Mouse (Mus musculus) midbrain, postnatal 0 days (tissue): ENCODE data around the gene Zbtb4. TPM values are rescaled to one million over a fixed set of nuclear protein-coding genes. Genes with fewer than 3 reads are reported as not detected.

Experiments
- ATAC-seq: fragments of 200-750 bp; cut with Nextera tagmentation; 2 replicates; pipeline ENCODE4 v1.8.0; 2017; ENCODE audit warnings: moderate number of reproducible peaks, mild to moderate bottlenecking, moderate TSS enrichment, moderate library complexity; ENCODE audit not compliant: low FRiP score
- DNase-seq: peaks from one replicate; pipeline ENCODE4 v3.0.0-alpha.2; 2015; ENCODE audit warnings: low spot score
- H3K27ac ChIP-seq: fragments of 300-500 bp; sonication (generic); 2 replicates; pipeline ENCODE4 v1.5.1; 2014; ENCODE audit warnings: low read depth, mild to moderate bottlenecking, low read length, mixed read lengths
- H3K27me3 ChIP-seq: fragments of 300-500 bp; sonication (generic); 2 replicates; pipeline ENCODE4 v1.6.1; 2014; ENCODE audit warnings: low read length, control low read depth, mixed read lengths; ENCODE audit not compliant: insufficient read depth
- H3K36me3 ChIP-seq: fragments of 300-500 bp; sonication (generic); 2 replicates; pipeline ENCODE4 v1.6.1; 2014; ENCODE audit warnings: low read length, control low read depth, mixed read lengths; ENCODE audit not compliant: insufficient read depth
- H3K4me1 ChIP-seq: fragments of 300-500 bp; sonication (generic); 2 replicates; pipeline ENCODE4 v1.6.1; 2014; ENCODE audit warnings: mild to moderate bottlenecking, control low read depth, antibody characterized with exemption, low read length, mixed read lengths; ENCODE audit not compliant: insufficient read depth
- H3K4me2 ChIP-seq: fragments of 300-500 bp; sonication (generic); 2 replicates; pipeline ENCODE4 v1.6.1; 2014; ENCODE audit warnings: low read depth, mild to moderate bottlenecking, low read length, mixed read lengths; ENCODE audit not compliant: poor library complexity, severe bottlenecking
- H3K4me3 ChIP-seq: fragments of 300-500 bp; sonication (generic); 2 replicates; pipeline ENCODE4 v1.5.1; 2014; ENCODE audit warnings: low read depth, mild to moderate bottlenecking, low read length, moderate library complexity
- H3K9ac ChIP-seq: fragments of 300-500 bp; sonication (generic); replicated peaks from 2 replicates; pipeline ENCODE4 v1.6.1; 2014; ENCODE audit warnings: mild to moderate bottlenecking, low read length, moderate library complexity, mixed read lengths; ENCODE audit not compliant: poor library complexity, severe bottlenecking
- H3K9me3 ChIP-seq: fragments of 300-500 bp; sonication (generic); 2 replicates; pipeline ENCODE4 v1.6.1; 2016; ENCODE audit warnings: low read length, control low read depth
- CTCF ChIP-seq: IDR thresholded peaks from 2 replicates; pipeline ENCODE4 v1.5.1; 2016; ENCODE audit warnings: antibody characterized with exemption, mild to moderate bottlenecking
- WGBS: fragments of 180-500 bp; shearing (Covaris S2); extraction: QIAGEN DNeasy Blood & Tissue Kit; methylation state at CpG from one replicate; pipeline ENCODE4 v1.1.7; 2014; 5-methylcytosine and 5-hydroxymethylcytosine counted together
- polyA plus RNA-seq: library from polyadenylated mRNA; unstranded; fragments of >200 nt; fragmentation: Nextera tagmentation; extraction: Ambion mirVana; gene quantifications from 2 replicates; pipeline ENCODE4 v1.2.1, GENCODE M21; 2015
- total RNA-seq: library from RNA; depleted of rRNA; stranded (reverse); fragments of >200 nt; gene quantifications from 2 replicates; pipeline ENCODE4 v1.2.3, GENCODE M21; 2014; rRNA removed

The Zbtb4 gene
- total RNA-seq (31.5 and 34.3 TPM in 2 replicates), polyA plus RNA-seq (4.4 and 5.0 TPM in 2 replicates)

- Histone ChIP-seq H3K27me3 (no peaks in the 10 kb centered on the region), H3K4me2 (peak within 1 kb of the TSS; percentile 71), H3K36me3 (no peaks in the 10 kb centered on the region), H3K4me1 (peaks cover 13% of the 10 kb centered on the region), H3K4me3 (peak within 1 kb of the TSS; percentile 90), H3K9me3 (no peaks in the 10 kb centered on the region), H3K27ac (peak within 1 kb of the TSS; percentile 90), H3K9ac (peak within 1 kb of the TSS; percentile 100)
- 18% methylated on average over 34 of the region's 55 CpGs for WGBS
- ATAC-seq, result peak; percentile 64
- no peak for TF ChIP-seq CTCF
- DNase-seq, result peak; percentile 35
Observed at GRCm38 (mm10) chr11:69765221-69766125, at the start of gene Zbtb4. TSS of gene Zbtb4 (plus strand) at chr11:69765912.

DNA sequence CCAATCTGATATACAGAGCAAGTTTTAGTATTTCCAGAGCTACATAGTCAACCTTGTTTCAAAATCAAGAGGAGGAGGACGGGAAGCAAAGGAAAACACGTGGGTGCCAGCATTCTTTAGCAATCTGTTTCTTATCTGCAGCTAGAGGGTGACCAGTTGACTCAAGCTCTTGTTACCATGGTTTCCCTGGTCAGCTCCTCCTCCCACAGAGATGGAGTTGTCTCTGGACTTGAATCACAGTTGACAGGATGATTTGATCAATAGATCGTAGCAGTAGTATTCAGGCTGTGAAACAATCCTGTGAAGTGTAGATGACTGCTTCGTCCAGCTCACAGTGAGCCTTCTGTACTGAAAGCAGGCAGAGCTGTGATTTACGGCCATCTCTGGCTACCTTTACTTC is 49.8 kb upstream of the Zbtb4 start:
- WGBS, result 14% methylated on average over 5 of the region's 5 CpGs
- no peak overlapping the region for H3K27ac ChIP-seq
- H3K4me3 ChIP-seq, result no peak overlapping the region
- no peaks in the 10 kb centered on the region for H3K27me3 ChIP-seq
- H3K4me1 ChIP-seq, result no peaks in the 10 kb centered on the region
- no peaks in the 10 kb centered on the region for H3K36me3 ChIP-seq
- ATAC-seq (no peak), DNase-seq (no peak)
- H3K9ac ChIP-seq, result no peak overlapping the region
- H3K9me3 ChIP-seq, result no peaks in the 10 kb centered on the region
- TF ChIP-seq CTCF, result no peak
- no peak overlapping the region for H3K4me2 ChIP-seq

DNA sequence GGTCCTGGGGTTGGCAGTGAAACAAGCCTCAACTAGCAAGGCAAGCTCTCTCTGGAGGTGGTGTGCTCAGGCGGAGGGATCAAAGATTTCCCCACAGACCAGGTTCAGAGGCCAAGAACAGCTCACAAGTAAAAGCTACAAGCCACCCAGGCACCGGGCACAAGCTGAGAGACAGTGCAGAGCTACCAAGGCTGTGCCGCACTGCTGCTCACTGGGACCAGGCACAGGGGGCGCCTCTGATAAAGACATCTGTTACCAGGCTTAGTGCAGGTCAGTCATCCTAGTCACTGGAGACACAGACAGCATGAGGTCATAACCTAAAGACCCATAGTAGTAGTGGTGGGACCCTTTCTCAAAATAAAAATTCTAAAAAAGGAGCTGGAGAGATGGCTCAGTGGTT is 48.8 kb upstream of the Zbtb4 start:
- WGBS, result 74% methylated on average over 4 of the region's 4 CpGs
- ATAC-seq (no peak), DNase-seq (no peak)
- H3K36me3 ChIP-seq, result no peaks in the 10 kb centered on the region
- no peak overlapping the region for H3K27ac ChIP-seq
- H3K9me3 ChIP-seq, result no peaks in the 10 kb centered on the region
- H3K4me3 ChIP-seq, result no peak overlapping the region
- H3K27me3 ChIP-seq, result no peaks in the 10 kb centered on the region
- H3K4me2 ChIP-seq, result no peak overlapping the region
- no peak for TF ChIP-seq CTCF
- H3K4me1 ChIP-seq, result no peaks in the 10 kb centered on the region
- no peak overlapping the region for H3K9ac ChIP-seq

- no peak overlapping the region for H3K4me3 ChIP-seq
- ATAC-seq (no peak), DNase-seq (no peak)
- TF ChIP-seq CTCF, result no peak
- WGBS, result 27% methylated on average over 15 of the region's 15 CpGs
- no peaks in the 10 kb centered on the region for H3K4me1 ChIP-seq
- H3K9ac ChIP-seq, result no peak overlapping the region
- no peak overlapping the region for H3K27ac ChIP-seq
- 0 out of 2 replicates have a peak overlapping the region, but pooled peaks have one; percentile 4 for H3K4me2 ChIP-seq
- no peaks in the 10 kb centered on the region for H3K27me3 ChIP-seq
- H3K36me3 ChIP-seq, result no peaks in the 10 kb centered on the region
- no peaks in the 10 kb centered on the region for H3K9me3 ChIP-seq
Observed at GRCm38 (mm10) chr11:69718661-69719060, 47.1 kb upstream of the Zbtb4 start.

GRCm38 (mm10) chr11:69719423-69719822 is 46.3 kb upstream of the Zbtb4 start:
- no peaks in the 10 kb centered on the region for H3K9me3 ChIP-seq
- 68% methylated on average over 6 of the region's 6 CpGs for WGBS
- no peaks in the 10 kb centered on the region for H3K36me3 ChIP-seq
- TF ChIP-seq CTCF, result peak; percentile 11; the same call in 1 of the 2 replicates
- H3K4me2 ChIP-seq, result no peak overlapping the region
- H3K9ac ChIP-seq, result no peak overlapping the region
- H3K4me1 ChIP-seq, result no peaks in the 10 kb centered on the region
- no peak for ATAC-seq
- H3K27ac ChIP-seq, result no peak overlapping the region
- no peak for DNase-seq
- no peaks in the 10 kb centered on the region for H3K27me3 ChIP-seq
- no peak overlapping the region for H3K4me3 ChIP-seq

DNA sequence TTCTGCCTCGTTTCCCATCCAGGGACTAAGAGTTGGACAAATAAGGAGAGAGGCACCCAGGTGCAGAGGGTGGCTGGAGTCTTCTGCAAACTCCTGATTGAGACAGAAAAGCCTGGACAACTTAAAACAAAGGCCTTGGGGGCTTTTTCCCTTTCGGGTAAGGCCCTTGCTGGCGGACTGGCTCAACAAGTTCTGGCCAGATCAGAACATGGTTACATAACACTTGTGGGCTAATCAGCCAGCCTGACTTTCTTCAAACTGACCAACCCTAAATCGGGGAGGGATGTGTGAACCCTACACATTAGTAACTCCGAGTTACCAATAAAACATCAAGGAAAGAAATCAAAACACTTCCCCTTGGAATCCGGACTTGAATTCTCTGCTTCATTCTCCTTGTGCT is 44.9 kb upstream of the Zbtb4 start:
- ATAC-seq, result no peak
- no peak for DNase-seq
- H3K9me3 ChIP-seq, result no peaks in the 10 kb centered on the region
- no peak for TF ChIP-seq CTCF
- no peak overlapping the region for H3K4me3 ChIP-seq
- H3K4me1 ChIP-seq, result no peaks in the 10 kb centered on the region
- H3K27ac ChIP-seq, result no peak overlapping the region
- no peak overlapping the region for H3K4me2 ChIP-seq
- no peak overlapping the region for H3K9ac ChIP-seq
- WGBS, result 83% methylated on average over 6 of the region's 6 CpGs
- no peaks in the 10 kb centered on the region for H3K36me3 ChIP-seq
- H3K27me3 ChIP-seq, result no peaks in the 10 kb centered on the region
